Mouse (Mus musculus) E14TG2a.4 (cell line): Measurements from ENCODE around the gene Bank1.

Source experiments
- CTCF ChIP-seq: conservative IDR thresholded peaks from 2 replicates; pipeline ENCODE4 v1.5.1; 2014; ENCODE audit warnings: low read length
- NANOG ChIP-seq: IDR thresholded peaks from 2 replicates; pipeline ENCODE4 v1.6.1; 2014; ENCODE audit warnings: borderline replicate concordance, low read length, mixed read lengths
- POU5F1 ChIP-seq: IDR thresholded peaks from 2 replicates; pipeline ENCODE4 v1.6.1; 2014; ENCODE audit warnings: low read length, borderline replicate concordance

GRCm38 (mm10) chr3:136186548-136187113 lies 139.2 kb downstream of the Bank1 start:
- TF ChIP-seq CTCF (no peak), NANOG (no peak), POU5F1 (no peak)
